Mouse (Mus musculus): ENCODE data around the gene Snrnp70. TPM values are rescaled to one million over a fixed set of nuclear protein-coding genes. Genes with fewer than 3 reads are reported as not detected.

The Snrnp70 gene
- polyA plus RNA-seq (2014; fragmentation: Illumina TruSeq; extraction: RNeasy Lipid Tissue Mini Kit (QIAGEN cat#74804); ENCODE audit: low read depth, low replicate concordance) = 36.2 TPM

DNA sequence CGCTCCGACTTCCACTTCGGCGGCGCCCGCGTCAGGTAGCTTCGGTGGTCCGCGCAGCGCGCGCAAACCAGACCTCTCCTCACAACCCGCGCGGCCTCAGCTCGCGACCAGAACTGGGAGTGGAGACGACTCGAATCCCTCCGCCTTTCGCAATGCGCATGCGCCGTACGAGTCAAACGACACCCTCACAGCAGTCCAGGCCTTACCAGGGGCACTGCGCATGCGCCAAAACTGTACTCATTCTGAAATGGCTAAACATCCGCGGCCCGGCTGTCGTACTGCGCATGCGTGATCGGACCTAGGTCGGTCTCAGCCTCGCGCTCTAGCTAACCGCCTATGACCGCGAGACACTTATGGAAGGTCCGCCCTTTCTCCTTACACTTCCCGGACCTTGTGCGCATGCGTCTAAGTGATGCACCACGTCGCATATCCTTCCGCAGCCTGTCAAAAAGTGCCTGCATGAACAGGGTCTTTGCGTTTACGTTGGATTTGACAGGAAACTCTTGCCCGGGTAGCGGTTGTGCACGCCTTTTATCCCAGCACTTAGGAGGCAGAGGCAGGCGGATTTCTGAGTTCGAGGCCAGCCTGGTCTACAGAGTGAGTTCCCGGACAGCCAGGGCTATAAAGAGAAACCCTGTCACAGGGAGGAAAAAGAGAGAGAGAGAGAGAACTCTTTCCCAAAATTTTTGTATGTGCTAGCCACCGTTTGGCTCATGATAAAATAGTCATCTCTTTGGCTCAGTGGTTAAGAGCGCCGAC lies at the start of gene Snrnp70:
Gene Snrnp70 (minus strand): TSS at position 165 of the 759 bp plus-strand sequence.

DNA sequence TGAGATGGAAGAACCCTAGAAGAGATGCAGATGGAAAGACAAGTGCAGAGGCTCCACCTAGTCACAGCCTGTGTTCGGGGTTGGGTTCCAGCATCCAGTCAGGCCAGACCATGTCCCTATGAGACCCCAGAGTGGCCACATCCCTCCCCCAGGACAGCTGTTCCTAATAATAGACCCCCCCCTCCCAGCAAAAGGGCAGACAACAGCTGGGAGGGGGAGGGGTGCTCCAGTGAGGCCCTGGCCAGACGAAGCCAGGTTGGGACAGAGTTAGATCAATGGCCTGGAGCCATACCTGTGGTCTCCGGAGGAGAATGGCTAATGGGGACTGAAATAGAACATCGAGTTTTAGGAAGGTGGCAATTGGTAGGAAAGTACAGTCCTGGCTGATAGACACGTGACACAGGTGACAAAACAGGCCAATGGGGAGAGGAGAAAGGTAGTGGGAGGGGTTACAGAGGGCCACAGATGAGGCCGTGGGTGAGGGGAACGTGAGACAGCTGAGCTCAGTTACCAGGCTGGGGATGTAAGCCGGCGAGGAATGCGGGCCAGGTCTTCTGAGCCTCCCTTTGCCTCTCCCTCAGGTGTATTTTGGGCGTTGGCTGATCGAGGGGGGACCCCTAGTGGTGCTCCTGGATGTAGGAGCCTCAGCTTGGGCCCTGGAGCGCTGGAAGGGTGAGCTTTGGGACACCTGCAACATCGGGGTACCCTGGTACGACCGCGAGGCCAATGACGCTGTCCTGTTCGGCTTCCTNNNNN lies 42.2 kb upstream of the Snrnp70 start, which contains the start of gene Ruvbl2:
Gene Ruvbl2 (minus strand): TSS at position 576 of the 756 bp plus-strand sequence.

DNA sequence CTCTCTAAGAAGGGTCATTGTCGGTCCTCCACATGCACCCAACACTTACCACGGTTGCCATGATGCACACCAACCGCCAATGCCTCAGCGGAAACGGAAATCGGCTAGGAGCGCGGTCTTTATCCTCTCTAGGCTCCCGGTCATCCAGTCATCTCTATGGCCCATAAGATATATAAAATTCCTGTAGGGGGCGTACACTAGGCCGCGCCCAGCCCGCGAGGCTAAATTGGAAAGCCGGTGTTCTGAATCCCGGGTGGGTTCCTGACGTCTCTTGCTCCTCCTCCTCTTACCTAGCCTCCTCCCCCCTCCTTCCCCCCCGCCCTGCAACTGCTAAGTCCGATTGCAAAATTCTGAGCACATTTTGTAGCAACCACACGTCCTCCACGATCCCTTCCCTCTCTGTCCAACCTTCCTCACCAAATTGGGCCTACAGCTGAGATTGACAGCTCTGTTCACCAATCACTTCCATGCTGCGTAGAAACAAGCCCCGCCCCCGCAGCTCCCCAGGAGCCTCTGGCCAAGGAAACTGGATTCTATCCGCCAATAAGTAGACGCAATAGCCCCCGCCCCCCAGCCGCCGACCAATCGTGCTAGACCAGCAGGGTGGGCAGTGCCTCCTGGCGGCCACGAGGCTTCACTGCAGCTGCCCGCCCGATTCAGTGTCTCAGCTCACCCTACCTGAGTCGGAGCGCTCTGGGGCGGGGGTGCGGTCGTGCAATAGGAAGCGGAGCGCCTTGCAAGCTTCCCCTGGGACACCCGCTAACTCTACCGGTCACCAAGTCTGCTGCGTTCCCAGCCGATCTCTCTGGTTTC lies 38.9 kb upstream of the Snrnp70 start, which contains the start of gene Gys1:
Gene Gys1 (plus strand): TSS at position 642 of the 813 bp plus-strand sequence.

DNA sequence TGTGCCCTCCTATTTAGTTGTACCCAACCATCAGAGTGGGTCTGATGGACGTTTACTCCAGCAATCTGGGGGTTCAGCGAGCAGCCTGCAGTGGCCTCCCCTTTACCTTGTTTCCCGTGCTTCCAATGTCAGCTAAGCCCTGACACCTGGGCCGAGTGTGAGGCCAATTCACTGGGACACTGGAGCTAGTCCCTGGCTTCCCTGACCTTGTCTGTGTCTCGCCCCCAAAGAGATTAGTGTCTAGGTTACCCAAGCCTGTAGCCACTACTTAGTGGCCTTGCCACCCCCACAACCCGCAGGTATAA lies 25.0 kb upstream of the Snrnp70 start, which contains the start of gene Lhb:
Gene Lhb (plus strand): TSS at position 206 of the 305 bp plus-strand sequence.

DNA sequence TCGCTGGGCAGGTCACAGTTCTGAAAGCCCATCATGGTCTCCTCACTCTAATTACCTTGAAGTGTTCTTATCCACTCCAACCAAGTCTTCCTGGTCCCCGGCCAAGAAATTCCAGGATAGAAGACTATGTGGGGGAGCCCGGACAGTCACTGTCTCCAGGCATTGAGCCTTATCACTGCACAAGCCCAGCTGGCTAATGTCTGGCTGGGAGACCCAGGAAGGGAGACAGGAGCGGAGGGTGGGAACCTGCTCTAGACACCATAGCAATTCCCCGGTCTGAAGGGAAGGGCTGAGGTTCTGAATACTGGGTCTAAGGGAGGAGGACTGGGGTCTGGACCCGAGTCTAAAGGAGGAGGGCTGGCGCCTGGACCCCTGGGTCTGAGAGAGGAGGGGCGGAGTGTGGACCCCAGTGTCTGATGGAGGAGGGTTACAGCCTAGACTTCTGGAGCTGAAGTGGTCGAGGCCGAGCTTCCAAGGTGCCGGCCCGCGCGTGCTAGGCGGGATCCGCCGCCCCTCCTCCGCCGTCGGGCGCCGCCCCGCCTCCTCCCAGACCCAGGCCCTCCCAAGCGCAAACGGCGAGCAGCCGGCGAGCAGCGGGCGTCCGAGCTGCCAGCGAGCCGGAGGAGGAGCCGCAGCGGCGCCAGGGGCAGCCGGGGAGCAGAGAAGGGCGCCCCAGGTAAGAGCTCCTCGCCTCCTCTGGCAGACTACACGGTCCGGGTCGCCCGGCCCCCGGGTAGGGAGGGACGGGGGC lies 17.7 kb upstream of the Snrnp70 start, which contains the start of gene Ntf5:
Gene Ntf5 (plus strand): TSS at position 583 of the 751 bp plus-strand sequence.

DNA sequence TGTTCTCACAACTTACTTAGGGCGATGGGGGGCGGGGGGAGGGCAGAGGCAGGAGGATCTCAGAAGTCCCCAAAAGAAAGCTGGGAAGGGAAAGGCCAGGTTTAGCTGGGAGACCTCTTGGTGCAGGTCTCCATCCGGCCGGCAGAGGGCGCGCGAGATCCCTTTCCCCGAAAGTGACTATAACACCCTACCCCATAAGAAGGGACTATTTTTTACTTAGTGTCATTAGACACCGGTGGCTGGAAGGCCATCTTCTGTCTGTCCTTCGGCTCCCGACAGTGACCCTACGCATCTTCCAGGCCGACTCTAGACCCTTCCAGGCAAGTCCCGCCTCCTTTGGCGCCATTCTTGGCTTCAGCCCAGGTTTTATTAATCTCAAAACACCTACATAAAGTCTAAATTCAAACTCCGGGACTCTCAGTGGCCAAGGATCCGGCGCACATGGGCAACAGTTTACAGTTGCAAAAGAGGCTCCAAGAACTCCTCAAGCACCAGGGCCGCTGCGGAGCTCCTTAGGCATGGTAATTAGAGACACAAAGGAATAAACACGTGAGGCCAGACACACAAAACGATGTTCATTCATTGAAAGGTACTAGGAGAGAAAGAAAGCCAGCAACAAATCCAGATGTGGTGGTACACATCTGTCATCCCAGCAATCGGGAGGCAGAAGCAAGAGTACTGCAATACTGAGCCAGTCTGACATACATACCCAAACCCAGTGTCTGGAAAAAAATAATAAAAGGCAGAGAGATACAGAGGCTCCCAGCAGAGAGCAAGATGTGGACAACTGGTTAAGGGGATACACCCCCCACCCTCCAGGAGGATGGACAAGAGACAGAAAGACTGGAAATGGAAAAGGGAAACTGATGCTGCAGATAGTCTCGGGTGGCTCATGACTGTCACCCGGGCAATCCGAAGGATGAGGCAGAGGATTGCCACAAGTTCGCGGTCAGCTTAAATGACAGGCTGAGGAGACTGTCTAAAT lies 9.8 kb upstream of the Snrnp70 start, which contains the start of gene Kcna7:
Gene Kcna7 (plus strand): TSS at position 563 of the 985 bp plus-strand sequence.

DNA sequence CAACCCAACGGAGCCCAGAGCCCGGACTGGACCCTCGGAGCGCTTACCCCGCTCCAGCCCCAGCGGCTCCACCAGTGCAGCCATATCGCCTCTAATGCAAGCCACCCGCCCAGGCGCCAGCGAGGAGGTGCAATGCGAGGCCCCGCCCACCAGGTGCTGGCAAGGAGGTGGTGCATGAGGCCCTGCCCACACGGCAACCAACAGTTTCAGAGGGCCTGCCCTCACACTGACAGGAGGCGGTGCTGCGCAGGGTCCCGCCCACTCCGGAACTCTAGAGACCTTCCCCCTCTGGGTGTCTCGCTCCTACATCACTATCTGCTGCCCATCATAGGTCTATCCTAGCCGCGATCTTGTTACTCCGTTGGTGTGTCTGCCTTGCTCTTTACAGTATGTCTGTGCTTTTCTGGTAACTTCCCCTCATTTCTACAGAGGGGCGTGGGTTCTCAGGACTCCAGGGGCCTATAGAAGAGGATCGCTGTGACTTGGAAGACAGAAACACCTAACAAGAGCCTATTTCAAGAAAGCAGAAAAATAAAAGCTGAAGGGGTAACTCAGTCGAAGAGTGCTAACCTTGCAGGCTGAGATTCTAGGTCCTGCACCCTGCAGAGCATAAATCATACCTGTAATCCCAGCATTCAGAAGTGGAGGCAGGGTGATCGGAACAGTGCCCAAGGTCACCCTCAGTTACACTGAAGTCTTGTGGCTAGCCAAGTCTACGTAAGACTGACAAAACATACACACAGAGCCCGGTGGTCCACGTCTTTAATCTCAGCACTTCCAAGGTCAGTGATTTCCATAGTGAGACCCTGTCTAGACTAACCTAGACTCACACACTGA lies 24.8 kb downstream of the Snrnp70 start, which contains the start of gene Lin7b:
Gene Lin7b (minus strand): TSS at position 109 of the 837 bp plus-strand sequence.

DNA sequence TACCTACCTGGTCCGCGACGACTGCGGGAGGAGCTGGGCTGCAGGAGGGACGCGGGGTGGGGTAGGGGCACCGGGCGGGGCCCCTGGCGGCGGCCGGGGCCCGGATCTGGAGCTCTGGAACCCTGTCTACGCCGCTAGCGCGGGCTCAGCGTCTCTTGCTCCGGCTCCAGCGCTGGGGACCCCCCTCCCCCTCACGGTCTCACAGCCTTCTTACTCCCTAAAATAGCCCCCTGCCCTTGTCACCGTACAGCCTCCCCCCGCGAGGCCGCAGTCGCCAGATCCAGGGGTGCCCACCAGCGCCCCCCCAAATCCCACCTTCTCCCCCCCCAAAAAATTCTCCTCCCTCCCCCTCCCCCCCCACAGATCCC lies 28.9 kb downstream of the Snrnp70 start, which contains the start of gene Ppfia3:
Gene Ppfia3 (minus strand): TSS at position 368 of the 368 bp plus-strand sequence.

DNA sequence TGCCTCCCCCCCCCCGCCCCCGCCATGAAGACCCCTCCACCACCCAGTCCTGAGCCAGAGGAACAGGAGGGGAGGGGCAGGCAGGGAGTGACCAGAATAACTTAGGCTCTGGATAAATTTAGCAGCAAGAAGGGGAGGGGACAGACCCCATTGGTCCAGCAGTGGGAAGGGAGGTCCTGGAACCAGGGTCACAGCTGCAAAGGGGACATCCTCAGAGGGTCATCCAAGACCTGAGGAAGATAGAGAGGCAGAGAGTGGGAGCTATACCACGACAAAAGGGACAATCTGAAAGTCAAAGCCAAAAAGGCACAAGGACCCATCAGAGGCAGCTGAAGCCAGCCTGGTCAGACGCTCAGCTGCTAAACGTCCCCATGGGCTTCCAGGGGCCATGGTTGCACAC lies 60.5 kb downstream of the Snrnp70 start, which contains the start of gene Hrc:
Gene Hrc (plus strand): TSS at position 235 of the 400 bp plus-strand sequence.

DNA sequence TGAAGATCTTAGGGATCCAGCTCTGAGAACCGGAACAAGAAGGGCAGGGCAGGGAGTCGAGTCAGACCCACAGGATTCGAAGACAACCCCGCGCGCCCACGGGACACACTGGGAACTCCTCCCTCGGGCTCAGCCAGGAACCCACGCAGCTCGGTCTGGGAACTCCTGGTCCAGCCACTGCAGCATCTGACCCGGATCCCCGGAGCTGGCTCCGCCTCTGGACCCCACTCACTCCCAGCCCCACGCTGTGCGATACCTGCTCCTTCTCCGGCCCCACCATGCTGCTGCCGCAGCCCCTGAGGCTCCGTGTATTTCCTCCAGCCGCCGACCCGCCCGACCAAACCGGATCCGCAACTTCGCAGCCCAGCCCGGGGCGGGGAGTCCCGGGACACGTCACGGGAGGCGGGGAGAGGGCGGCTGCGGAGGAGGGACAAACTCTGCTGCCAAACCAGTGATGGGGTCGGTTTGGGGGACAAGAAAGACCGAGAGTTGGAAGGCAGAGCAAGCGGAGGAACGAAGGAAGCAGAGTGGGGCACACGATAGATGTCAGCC lies 62.0 kb downstream of the Snrnp70 start, which contains the start of gene Trpm4:
Gene Trpm4 (minus strand): TSS at position 350 of the 552 bp plus-strand sequence.

Other genes with a start within 250 kb of the Snrnp70 start
- gene Pih1d1, start 241.4 kb downstream of the Snrnp70 start, polyA plus RNA-seq (2014; fragmentation: Illumina TruSeq; extraction: RNeasy Lipid Tissue Mini Kit (QIAGEN cat#74804); ENCODE audit: low read depth, low replicate concordance) = 3.9 TPM
- 5.2 TPM for gene Aldh16a1, start 241.2 kb downstream of the Snrnp70 start, polyA plus RNA-seq (2014; fragmentation: Illumina TruSeq; extraction: RNeasy Lipid Tissue Mini Kit (QIAGEN cat#74804); ENCODE audit: low read depth, low replicate concordance)
- not detected for gene Slc17a7, start 231.8 kb downstream of the Snrnp70 start, polyA plus RNA-seq (2014; fragmentation: Illumina TruSeq; extraction: RNeasy Lipid Tissue Mini Kit (QIAGEN cat#74804); ENCODE audit: low read depth, low replicate concordance)
- not detected for gene Gfy, start 216.2 kb downstream of the Snrnp70 start, polyA plus RNA-seq (2014; fragmentation: Illumina TruSeq; extraction: RNeasy Lipid Tissue Mini Kit (QIAGEN cat#74804); ENCODE audit: low read depth, low replicate concordance)
- not detected for gene Pth2, start 214.7 kb downstream of the Snrnp70 start, polyA plus RNA-seq (2014; fragmentation: Illumina TruSeq; extraction: RNeasy Lipid Tissue Mini Kit (QIAGEN cat#74804); ENCODE audit: low read depth, low replicate concordance)
- gene Ccdc155, start 190.8 kb downstream of the Snrnp70 start, polyA plus RNA-seq (2014; fragmentation: Illumina TruSeq; extraction: RNeasy Lipid Tissue Mini Kit (QIAGEN cat#74804); ENCODE audit: low read depth, low replicate concordance) = not detected
- gene Dkkl1, start 183.6 kb downstream of the Snrnp70 start, polyA plus RNA-seq (2014; fragmentation: Illumina TruSeq; extraction: RNeasy Lipid Tissue Mini Kit (QIAGEN cat#74804); ENCODE audit: low read depth, low replicate concordance) = not detected
- 0.19 TPM for gene Tead2, start 180.0 kb downstream of the Snrnp70 start, polyA plus RNA-seq (2014; fragmentation: Illumina TruSeq; extraction: RNeasy Lipid Tissue Mini Kit (QIAGEN cat#74804); ENCODE audit: low read depth, low replicate concordance)
- 0.34 TPM for gene Cd37, start 156.6 kb downstream of the Snrnp70 start, polyA plus RNA-seq (2014; fragmentation: Illumina TruSeq; extraction: RNeasy Lipid Tissue Mini Kit (QIAGEN cat#74804); ENCODE audit: low read depth, low replicate concordance)
- 1.2 TPM for gene Slc6a16, start 154.7 kb downstream of the Snrnp70 start, polyA plus RNA-seq (2014; fragmentation: Illumina TruSeq; extraction: RNeasy Lipid Tissue Mini Kit (QIAGEN cat#74804); ENCODE audit: low read depth, low replicate concordance)
- gene Slc6a21, start 118.2 kb downstream of the Snrnp70 start, polyA plus RNA-seq (2014; fragmentation: Illumina TruSeq; extraction: RNeasy Lipid Tissue Mini Kit (QIAGEN cat#74804); ENCODE audit: low read depth, low replicate concordance) = not detected
- not detected for gene Trpm4, start 62.0 kb downstream of the Snrnp70 start, polyA plus RNA-seq (2014; fragmentation: Illumina TruSeq; extraction: RNeasy Lipid Tissue Mini Kit (QIAGEN cat#74804); ENCODE audit: low read depth, low replicate concordance)
- gene Hrc, start 60.5 kb downstream of the Snrnp70 start, polyA plus RNA-seq (2014; fragmentation: Illumina TruSeq; extraction: RNeasy Lipid Tissue Mini Kit (QIAGEN cat#74804); ENCODE audit: low read depth, low replicate concordance) = not detected
- not detected for gene Ppfia3, start 28.7 kb downstream of the Snrnp70 start, polyA plus RNA-seq (2014; fragmentation: Illumina TruSeq; extraction: RNeasy Lipid Tissue Mini Kit (QIAGEN cat#74804); ENCODE audit: low read depth, low replicate concordance)
- not detected for gene Lin7b, start 25.2 kb downstream of the Snrnp70 start, polyA plus RNA-seq (2014; fragmentation: Illumina TruSeq; extraction: RNeasy Lipid Tissue Mini Kit (QIAGEN cat#74804); ENCODE audit: low read depth, low replicate concordance)
- gene Kcna7, start 9.9 kb upstream of the Snrnp70 start, polyA plus RNA-seq (2014; fragmentation: Illumina TruSeq; extraction: RNeasy Lipid Tissue Mini Kit (QIAGEN cat#74804); ENCODE audit: low read depth, low replicate concordance) = not detected
- not detected for gene Ntf5, start 18.0 kb upstream of the Snrnp70 start, polyA plus RNA-seq (2014; fragmentation: Illumina TruSeq; extraction: RNeasy Lipid Tissue Mini Kit (QIAGEN cat#74804); ENCODE audit: low read depth, low replicate concordance)
- gene Lhb, start 25.1 kb upstream of the Snrnp70 start, polyA plus RNA-seq (2014; fragmentation: Illumina TruSeq; extraction: RNeasy Lipid Tissue Mini Kit (QIAGEN cat#74804); ENCODE audit: low read depth, low replicate concordance) = not detected
- gene Gys1, start 39.1 kb upstream of the Snrnp70 start, polyA plus RNA-seq (2014; fragmentation: Illumina TruSeq; extraction: RNeasy Lipid Tissue Mini Kit (QIAGEN cat#74804); ENCODE audit: low read depth, low replicate concordance) = 0.64 TPM
- 0.58 TPM for gene Ruvbl2, start 42.4 kb upstream of the Snrnp70 start, polyA plus RNA-seq (2014; fragmentation: Illumina TruSeq; extraction: RNeasy Lipid Tissue Mini Kit (QIAGEN cat#74804); ENCODE audit: low read depth, low replicate concordance)
- 81.8 TPM for gene Ftl1, start 64.1 kb upstream of the Snrnp70 start, polyA plus RNA-seq (2014; fragmentation: Illumina TruSeq; extraction: RNeasy Lipid Tissue Mini Kit (QIAGEN cat#74804); ENCODE audit: low read depth, low replicate concordance)
- 0.79 TPM for gene Bax, start 71.2 kb upstream of the Snrnp70 start, polyA plus RNA-seq (2014; fragmentation: Illumina TruSeq; extraction: RNeasy Lipid Tissue Mini Kit (QIAGEN cat#74804); ENCODE audit: low read depth, low replicate concordance)
- not detected for gene Tulp2, start 86.1 kb upstream of the Snrnp70 start, polyA plus RNA-seq (2014; fragmentation: Illumina TruSeq; extraction: RNeasy Lipid Tissue Mini Kit (QIAGEN cat#74804); ENCODE audit: low read depth, low replicate concordance)
- not detected for gene Gm45808, start 91.1 kb upstream of the Snrnp70 start, polyA plus RNA-seq (2014; fragmentation: Illumina TruSeq; extraction: RNeasy Lipid Tissue Mini Kit (QIAGEN cat#74804); ENCODE audit: low read depth, low replicate concordance)
- 85.8 TPM for gene Dhdh, start 93.1 kb upstream of the Snrnp70 start, polyA plus RNA-seq (2014; fragmentation: Illumina TruSeq; extraction: RNeasy Lipid Tissue Mini Kit (QIAGEN cat#74804); ENCODE audit: low read depth, low replicate concordance)
- gene Nucb1, start 114.7 kb upstream of the Snrnp70 start, polyA plus RNA-seq (2014; fragmentation: Illumina TruSeq; extraction: RNeasy Lipid Tissue Mini Kit (QIAGEN cat#74804); ENCODE audit: low read depth, low replicate concordance) = 38.2 TPM
- 0.95 TPM for gene Ppp1r15a, start 130.5 kb upstream of the Snrnp70 start, polyA plus RNA-seq (2014; fragmentation: Illumina TruSeq; extraction: RNeasy Lipid Tissue Mini Kit (QIAGEN cat#74804); ENCODE audit: low read depth, low replicate concordance)
- not detected for gene Plekha4, start 130.6 kb upstream of the Snrnp70 start, polyA plus RNA-seq (2014; fragmentation: Illumina TruSeq; extraction: RNeasy Lipid Tissue Mini Kit (QIAGEN cat#74804); ENCODE audit: low read depth, low replicate concordance)
- gene Hsd17b14, start 159.2 kb upstream of the Snrnp70 start, polyA plus RNA-seq (2014; fragmentation: Illumina TruSeq; extraction: RNeasy Lipid Tissue Mini Kit (QIAGEN cat#74804); ENCODE audit: low read depth, low replicate concordance) = not detected
- gene Bcat2, start 174.4 kb upstream of the Snrnp70 start, polyA plus RNA-seq (2014; fragmentation: Illumina TruSeq; extraction: RNeasy Lipid Tissue Mini Kit (QIAGEN cat#74804); ENCODE audit: low read depth, low replicate concordance) = 3.7 TPM
- not detected for gene Fgf21, start 219.7 kb upstream of the Snrnp70 start, polyA plus RNA-seq (2014; fragmentation: Illumina TruSeq; extraction: RNeasy Lipid Tissue Mini Kit (QIAGEN cat#74804); ENCODE audit: low read depth, low replicate concordance)
- not detected for gene Fut1, start 221.5 kb upstream of the Snrnp70 start, polyA plus RNA-seq (2014; fragmentation: Illumina TruSeq; extraction: RNeasy Lipid Tissue Mini Kit (QIAGEN cat#74804); ENCODE audit: low read depth, low replicate concordance)
- gene Izumo1, start 226.1 kb upstream of the Snrnp70 start, polyA plus RNA-seq (2014; fragmentation: Illumina TruSeq; extraction: RNeasy Lipid Tissue Mini Kit (QIAGEN cat#74804); ENCODE audit: low read depth, low replicate concordance) = not detected
- not detected for gene Rasip1, start 231.7 kb upstream of the Snrnp70 start, polyA plus RNA-seq (2014; fragmentation: Illumina TruSeq; extraction: RNeasy Lipid Tissue Mini Kit (QIAGEN cat#74804); ENCODE audit: low read depth, low replicate concordance)
- gene Mamstr, start 244.2 kb upstream of the Snrnp70 start, polyA plus RNA-seq (2014; fragmentation: Illumina TruSeq; extraction: RNeasy Lipid Tissue Mini Kit (QIAGEN cat#74804); ENCODE audit: low read depth, low replicate concordance) = not detected